Mouse (Mus musculus) liver, embryonic 16.5 days (tissue): ENCODE results near the gene Msgn1. TPM values are rescaled to one million over a fixed set of nuclear protein-coding genes. Genes with fewer than 3 reads are reported as not detected.

Experiments
- ATAC-seq: fragments of 200-750 bp; cut with Nextera tagmentation; 2 replicates; pipeline ENCODE4 v1.8.0; 2017; ENCODE audit warnings: low read depth, mild to moderate bottlenecking, moderate number of reproducible peaks, moderate library complexity
- H3K27ac ChIP-seq: fragments of 300-500 bp; sonication (generic); 2 replicates; pipeline ENCODE4 v1.5.1; 2014; ENCODE audit warnings: mild to moderate bottlenecking, low read length
- H3K27me3 ChIP-seq: fragments of 300-500 bp; sonication (generic); 2 replicates; pipeline ENCODE4 v1.6.1; 2014; ENCODE audit warnings: low read depth, low read length, mixed read lengths; ENCODE audit not compliant: control insufficient read depth, insufficient read depth
- H3K36me3 ChIP-seq: fragments of 300-500 bp; sonication (generic); 2 replicates; pipeline ENCODE4 v1.6.1; 2014; ENCODE audit warnings: mild to moderate bottlenecking; ENCODE audit not compliant: control insufficient read depth, insufficient read depth
- H3K4me1 ChIP-seq: fragments of 300-500 bp; sonication (generic); 2 replicates; pipeline ENCODE4 v1.6.1; 2014; ENCODE audit warnings: low read depth, low read length, mixed read lengths; ENCODE audit not compliant: control insufficient read depth
- H3K4me2 ChIP-seq: fragments of 300-500 bp; sonication (generic); 2 replicates; pipeline ENCODE4 v1.6.1; 2014; ENCODE audit warnings: low read depth, low read length, mixed read lengths
- H3K4me3 ChIP-seq: fragments of 300-500 bp; sonication (generic); 2 replicates; pipeline ENCODE4 v1.5.1; 2014; ENCODE audit warnings: low read depth, mild to moderate bottlenecking, low read length
- H3K9ac ChIP-seq: fragments of 300-500 bp; sonication (generic); 2 replicates; pipeline ENCODE4 v1.6.1; 2014; ENCODE audit warnings: low read depth, low read length
- H3K9me3 ChIP-seq: fragments of 300-500 bp; sonication (generic); replicated peaks from 2 replicates; pipeline ENCODE4 v1.6.1; 2016; ENCODE audit warnings: low read length; ENCODE audit not compliant: control insufficient read depth
- whole genome bisulfite sequencing: fragments of 180-500 bp; shearing (Covaris S2); extraction: QIAGEN DNeasy Blood & Tissue Kit; methylation state at CpG from one replicate; pipeline ENCODE4 v1.1.7; 2014; ENCODE audit not compliant: insufficient replicate concordance; 5-methylcytosine and 5-hydroxymethylcytosine counted together
- polyA plus RNA-seq: library from polyadenylated mRNA; unstranded; fragments of >200 nt; fragmentation: Nextera tagmentation; extraction: Ambion mirVana; gene quantifications from 2 replicates; pipeline ENCODE4 v1.2.1, GENCODE M21; 2015

Gene Msgn1
- polyA plus RNA-seq, 1 experiment from 2014 or later = not detected

DNA sequence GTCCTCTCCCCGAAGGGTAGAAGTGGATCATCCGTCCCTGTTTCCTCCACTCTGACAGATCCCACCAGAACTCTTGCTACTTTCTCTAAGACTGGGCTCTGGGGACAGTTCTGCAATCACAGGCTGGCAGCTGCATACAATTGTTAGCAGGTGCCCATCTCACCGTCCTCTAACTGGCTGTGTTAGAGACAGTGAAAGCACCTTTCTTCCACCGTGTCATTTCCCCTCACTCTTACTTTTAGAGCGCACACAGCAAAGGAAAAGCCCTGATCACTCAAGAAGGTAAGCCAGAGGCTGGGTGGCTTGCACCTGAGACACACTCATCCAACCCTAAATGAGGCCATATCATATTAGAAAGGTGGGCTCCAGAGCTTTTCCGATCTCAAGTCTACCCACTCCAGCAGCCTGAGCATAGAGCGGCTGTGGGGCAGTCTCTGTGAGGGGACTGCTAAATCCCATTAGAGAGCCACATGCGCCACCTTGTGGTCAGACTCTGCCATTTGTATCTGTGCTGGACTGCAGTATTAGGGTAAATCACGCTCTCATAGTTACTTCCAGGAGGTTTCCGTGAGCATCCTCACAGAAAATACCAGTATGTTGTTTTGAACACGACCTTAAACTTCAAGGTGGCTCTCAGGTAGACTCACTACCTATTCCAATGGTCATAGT is 30.2 kb downstream of the Msgn1 start:
- Histone ChIP-seq H3K36me3 (no peaks in the 10 kb centered on the region), H3K9ac (no peak overlapping the region), H3K4me2 (no peak overlapping the region), H3K27ac (no peak overlapping the region), H3K4me3 (no peak overlapping the region), H3K4me1 (no peaks in the 10 kb centered on the region), H3K9me3 (no peaks in the 10 kb centered on the region), H3K27me3 (no peaks in the 10 kb centered on the region)
- ATAC-seq = peak; percentile 54; the same call in 1 of the 2 replicates
- WGBS = 15% methylated on average over 11 of the region's 11 CpGs

DNA sequence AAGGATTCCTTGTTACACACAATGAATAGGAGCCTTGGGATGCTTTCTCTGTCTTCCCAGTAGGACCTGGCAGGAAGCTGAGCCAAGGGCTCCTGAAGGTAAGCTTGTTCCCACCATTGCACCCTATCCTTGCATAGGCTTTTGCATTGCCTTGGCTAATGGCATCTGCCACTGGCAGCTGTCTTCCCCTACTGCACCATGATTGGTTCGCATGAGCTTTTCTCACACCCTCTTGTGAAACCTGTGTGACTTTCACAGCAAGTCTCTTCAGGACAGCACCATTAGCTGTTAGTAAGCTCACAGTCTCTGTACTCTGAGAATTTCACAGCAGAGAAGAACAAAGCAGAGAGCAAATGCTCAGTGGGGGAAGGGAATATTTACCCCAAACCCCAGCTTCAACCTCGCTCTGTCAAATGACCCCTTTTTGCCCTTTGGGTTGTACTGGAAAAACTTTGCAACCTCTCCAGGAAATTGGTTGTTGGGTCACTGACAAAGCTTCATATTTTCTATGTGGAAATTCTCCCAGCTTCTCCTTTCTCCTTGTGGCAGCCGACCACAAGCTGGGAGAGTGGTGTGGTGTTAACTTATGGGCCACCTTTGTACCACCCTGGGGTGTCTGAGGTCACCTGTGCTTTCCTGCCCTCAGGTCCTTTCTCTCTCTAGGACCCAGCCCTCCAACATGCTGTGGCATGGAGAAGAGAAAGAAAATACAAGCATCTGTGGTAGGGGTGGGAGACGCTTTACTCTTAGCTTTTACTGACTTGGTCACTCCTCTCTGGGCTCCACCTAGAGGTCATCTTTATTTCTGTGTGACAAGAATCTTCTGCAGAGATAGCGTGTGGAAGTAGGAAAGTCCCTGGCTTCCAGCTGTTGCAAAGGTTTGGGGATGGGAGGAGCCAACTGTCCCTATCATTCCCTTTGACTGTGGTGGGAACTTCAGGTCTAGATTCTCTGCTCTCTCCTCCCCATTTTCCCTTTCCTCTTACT is 31.1 kb downstream of the Msgn1 start:
- Histone ChIP-seq H3K4me2 (no peak overlapping the region), H3K9ac (no peak overlapping the region), H3K27me3 (no peaks in the 10 kb centered on the region), H3K36me3 (no peaks in the 10 kb centered on the region), H3K4me1 (no peaks in the 10 kb centered on the region), H3K9me3 (no peaks in the 10 kb centered on the region), H3K4me3 (no peak overlapping the region), H3K27ac (no peak overlapping the region)
- no peak for ATAC-seq
- WGBS = 9% methylated on average over 5 of the region's 5 CpGs

GRCm38 (mm10) chr12:11158670-11159069 is 50.1 kb downstream of the Msgn1 start:
- Histone ChIP-seq H3K4me3 (no peak overlapping the region), H3K4me2 (no peak overlapping the region), H3K9me3 (no peaks in the 10 kb centered on the region), H3K9ac (no peak overlapping the region), H3K27ac (no peak overlapping the region), H3K36me3 (no peaks in the 10 kb centered on the region), H3K27me3 (no peaks in the 10 kb centered on the region), H3K4me1 (no peaks in the 10 kb centered on the region)
- WGBS = 58% methylated on average over 3 of the region's 3 CpGs
- no peak for ATAC-seq

Other genes starting within 250 kb of the Msgn1 start
- 0.09 and 0.15 TPM in 2 replicates for gene Kcns3, start 57.9 kb downstream of the Msgn1 start, polyA plus RNA-seq
- 8.0 and 8.4 TPM in 2 replicates for gene Gen1, start 56.8 kb upstream of the Msgn1 start, polyA plus RNA-seq
- 61.6 and 62.1 TPM in 2 replicates for gene Smc6, start 56.9 kb upstream of the Msgn1 start, polyA plus RNA-seq
- gene Vsnl1, start 227.6 kb upstream of the Msgn1 start, polyA plus RNA-seq = not detected in 2 replicates
- gene Rad51ap2, start 247.1 kb upstream of the Msgn1 start, polyA plus RNA-seq = 0.04 TPM in 1 of 2 replicates, not detected in the other